Mouse (Mus musculus) thymus, adult 18-20 months (tissue): Measurements from ENCODE around the gene Reln.

Source experiments
- DNase-seq, 2 experiments: peaks; one replicate each; pipeline ENCODE4 v3.0.0; 2022; ENCODE audit warnings: mixed read lengths in 2 of 2

The Reln gene

DNA sequence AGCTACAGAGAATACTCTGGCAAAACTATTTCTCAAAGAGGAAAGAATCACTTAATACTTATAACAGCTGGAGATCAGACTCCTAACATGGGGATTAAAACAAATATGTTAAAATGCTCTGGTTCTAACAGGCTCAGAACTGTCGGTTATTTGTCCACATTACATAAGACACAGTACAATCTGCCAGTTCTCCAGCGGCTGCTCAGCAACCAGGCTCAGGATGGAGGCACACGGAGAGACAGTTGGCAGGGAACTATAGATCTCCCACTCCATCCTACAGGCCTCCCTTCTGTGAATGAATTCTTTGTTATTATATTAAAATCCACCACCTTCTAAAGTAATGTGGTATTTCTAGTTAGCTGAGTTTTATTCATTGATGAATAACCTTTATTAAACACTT, 37.4 kb downstream of the Reln start:
- no peak for DNase-seq

DNA sequence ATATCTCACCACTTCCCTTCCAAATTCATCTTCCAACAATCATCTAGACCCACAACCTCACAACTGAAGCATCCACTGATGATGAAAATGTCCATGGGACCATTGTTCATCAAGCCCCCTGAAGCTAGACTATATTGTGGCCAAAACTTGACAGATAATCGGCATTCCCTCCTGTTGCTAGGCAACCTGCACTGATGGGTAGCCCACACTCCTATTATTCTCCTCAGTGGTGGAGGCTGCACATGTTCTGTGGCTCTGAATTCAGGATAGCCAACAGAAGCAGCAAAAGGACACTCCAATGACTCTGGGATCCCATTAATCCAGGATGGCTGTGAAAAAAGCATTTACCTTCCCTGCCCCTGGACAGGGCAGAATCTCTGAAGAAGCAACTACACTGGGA, 40.8 kb downstream of the Reln start:
- no peak for DNase-seq

DNA sequence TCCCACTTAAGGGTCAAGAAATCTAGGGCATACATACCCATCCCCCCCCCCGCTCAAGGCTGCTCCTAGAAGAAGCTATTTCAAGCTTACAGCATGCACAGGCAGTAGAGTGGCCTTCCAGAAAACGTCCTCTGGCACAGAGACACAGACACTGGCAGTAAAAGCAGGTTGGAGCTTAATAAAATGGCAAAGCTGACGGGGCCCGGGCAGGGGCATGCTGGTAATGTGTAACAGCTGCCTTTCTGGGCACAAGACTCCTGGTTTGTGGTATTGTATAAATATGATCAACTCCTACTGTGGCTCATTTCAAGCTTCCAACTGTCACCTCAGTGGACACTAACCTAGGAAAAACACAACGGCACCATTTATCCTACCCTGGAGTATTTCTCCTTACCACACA, 42.2 kb downstream of the Reln start:
- no peak for DNase-seq

DNA sequence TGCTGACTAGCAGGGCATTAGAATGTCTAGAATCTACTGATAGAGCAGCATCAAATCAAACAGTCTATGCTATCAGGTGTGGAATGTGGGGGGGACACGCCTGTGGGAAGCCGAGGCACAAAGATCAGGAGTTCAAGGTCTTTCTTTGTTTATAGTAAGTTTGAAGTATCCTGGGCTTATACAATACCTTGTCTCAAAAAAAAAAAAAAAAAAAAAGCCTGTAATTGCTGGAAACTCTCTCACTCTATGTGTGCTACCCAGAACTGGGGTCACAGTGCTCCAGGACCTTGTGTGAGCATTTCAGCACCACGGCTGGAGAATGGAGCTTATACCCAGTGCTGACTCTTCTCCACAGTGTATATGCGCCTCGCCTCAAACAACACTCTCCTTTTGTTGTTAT, 43.7 kb downstream of the Reln start:
- no peak for DNase-seq

DNA sequence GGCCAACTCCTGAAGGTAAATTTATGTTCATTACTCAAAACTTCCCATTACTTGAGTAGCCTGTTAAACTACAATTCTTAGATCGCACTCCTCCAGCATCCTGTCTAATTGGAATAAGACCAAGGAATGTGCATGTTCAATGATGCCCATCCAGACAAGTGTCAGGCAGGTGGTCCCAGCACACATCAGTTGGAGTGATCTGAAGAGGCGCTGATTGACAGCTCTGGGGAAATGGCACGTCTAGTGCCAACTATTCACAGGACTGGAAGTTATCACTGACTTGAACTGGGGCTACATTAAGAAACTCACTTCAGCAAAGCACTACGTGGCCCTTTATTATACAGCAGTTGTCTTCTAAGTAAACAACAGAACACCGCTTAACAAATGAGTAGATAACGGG, 44.5 kb downstream of the Reln start:
- no peak for DNase-seq

DNA sequence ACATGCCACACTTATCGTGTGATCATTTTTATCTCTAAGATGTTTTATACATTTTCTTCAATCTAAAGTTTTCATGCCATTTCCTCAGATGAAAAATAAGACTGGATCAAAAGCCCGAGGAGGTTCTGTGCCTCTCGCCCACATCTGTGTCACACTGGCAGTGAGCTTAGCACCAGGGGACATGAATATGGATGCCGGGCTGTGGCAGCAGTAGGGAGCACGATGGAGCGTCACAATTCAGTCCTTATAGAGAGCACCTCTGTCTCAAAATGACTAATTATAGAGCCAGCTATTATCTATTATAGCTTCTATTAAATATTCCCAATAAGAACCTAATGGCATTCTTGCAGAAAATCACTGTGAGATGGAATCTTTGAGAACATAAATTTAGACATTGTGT, 49.3 kb downstream of the Reln start:
- DNase-seq: no peak

DNA sequence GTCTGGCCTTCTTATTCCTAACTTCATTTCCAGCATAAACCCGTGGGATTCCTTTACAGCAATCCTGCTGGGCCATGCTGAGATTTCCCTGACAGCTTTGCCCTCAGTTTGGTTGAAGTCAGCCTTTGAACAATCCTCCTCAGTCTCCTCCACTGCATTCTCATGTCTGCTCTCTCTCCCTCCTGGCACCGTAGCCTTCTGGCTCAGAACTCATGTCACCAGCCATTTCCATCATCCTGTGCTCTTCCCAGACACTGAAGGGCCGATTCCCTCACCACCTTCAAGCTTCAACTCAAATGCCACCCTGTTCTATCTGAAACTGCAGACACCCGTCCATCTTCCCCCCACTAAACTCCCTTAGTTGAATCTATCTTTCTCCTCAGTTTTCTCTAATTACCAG, 53.1 kb downstream of the Reln start:
- DNase-seq: no peak

DNA sequence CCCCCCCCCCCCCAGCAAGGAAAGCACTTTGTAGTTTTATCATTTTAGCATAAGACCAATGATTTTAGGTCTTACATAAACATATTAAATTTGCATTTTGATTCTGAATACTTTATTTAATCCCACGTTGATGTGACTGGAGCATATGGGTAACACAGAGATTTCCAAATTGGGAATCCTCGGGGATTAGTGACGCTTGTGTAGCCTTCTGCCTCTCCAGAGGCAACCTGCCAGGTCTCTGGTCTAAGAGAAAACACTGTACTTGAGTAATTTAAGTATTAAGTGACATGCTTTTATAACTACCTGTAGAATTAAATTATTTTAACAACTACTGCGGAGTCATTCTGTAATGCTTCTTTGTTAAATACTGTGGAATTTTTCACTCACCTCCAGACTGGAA, 59.1 kb downstream of the Reln start:
- no peak for DNase-seq

DNA sequence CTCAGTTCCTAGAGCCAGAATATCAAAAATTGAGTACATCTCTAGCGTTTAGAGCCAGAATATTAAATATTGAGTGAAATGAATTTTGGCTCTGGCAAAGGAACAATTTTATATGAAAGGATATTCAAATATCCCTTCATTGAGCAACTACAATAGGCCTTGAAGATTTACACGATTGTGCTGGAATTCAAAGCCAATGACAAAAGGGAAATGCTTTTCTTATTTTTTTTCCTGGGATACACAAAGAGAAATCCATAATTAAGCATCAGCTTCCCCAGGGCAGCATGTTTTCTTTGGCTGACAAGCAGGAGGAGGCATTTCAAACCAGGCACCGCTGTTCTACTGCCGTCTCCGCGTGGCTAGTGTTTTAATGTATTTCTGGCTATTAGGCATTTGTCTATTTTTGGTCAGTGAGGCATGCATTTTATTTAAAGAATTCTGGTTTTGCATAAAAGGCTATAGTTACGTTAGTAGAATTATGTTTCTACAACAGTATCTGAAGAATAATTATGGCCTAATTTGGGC, 62.3 kb downstream of the Reln start:
- no peak for DNase-seq

DNA sequence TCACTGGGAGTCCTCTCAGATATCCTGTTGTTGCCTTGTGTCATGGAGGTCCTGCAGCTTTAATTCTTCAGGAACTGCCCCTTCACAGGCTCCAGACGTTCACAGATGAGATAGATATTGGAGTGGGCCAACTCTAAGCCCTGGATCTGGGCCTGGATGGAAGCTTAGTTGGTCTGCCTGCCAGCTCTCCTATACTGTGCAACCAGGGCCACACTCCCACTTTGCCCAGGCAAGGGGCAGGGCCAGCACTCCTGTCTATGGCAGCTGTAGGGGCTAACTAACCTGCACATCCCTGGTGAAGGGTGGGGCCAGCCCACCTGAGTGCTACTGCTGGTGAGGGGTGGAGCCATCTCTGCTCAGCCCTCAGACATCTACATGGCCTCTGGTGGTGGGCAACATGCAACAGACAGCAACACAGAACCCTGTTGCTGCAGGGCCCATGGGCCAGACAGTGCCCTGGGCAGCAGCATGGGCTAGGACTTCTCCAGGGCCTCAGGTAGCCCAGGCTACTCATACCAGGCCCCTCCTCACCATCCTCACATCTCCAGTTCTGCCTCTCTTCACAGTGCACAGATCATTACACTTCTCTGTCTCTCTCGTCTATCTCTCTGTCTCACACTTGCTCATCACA, 63.9 kb downstream of the Reln start:
- no peak for DNase-seq

DNA sequence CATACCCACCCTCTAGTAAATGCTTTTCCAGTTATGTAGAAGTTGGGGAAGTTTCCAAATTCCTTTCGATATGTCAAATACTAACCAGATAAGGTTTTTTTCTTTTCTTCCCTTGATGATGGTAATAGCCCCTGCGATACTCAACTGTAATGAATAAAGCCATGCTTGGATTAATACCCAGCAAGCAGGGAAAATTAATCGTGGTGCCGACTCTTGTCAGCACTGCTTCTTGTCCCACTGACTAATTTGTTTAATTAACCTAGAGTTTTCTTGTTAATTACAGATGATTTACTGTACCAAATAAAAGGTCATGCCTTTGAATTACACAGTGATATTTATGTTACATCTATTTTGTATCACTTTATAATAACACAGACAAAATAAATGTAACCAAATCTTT, 65.3 kb downstream of the Reln start:
- DNase-seq: no peak

DNA sequence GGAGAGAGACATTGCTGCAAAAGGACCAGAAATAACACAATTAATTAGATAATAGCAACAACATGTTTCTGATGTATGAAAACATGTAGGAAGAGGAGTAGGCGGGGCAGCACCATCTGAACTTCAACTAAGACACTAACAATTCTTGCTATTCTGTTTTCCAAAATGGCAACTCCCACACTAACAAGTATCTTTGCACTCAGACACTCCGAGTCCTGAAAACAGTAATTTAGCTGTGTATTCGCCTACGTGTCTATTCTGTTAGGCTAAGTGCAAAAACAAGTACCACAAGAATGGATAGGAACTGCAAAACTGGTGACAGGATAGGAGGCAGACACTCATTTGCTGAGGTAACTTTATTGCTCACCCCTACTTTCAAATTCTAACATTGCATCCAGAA, 70.4 kb downstream of the Reln start:
- DNase-seq: no peak

DNA sequence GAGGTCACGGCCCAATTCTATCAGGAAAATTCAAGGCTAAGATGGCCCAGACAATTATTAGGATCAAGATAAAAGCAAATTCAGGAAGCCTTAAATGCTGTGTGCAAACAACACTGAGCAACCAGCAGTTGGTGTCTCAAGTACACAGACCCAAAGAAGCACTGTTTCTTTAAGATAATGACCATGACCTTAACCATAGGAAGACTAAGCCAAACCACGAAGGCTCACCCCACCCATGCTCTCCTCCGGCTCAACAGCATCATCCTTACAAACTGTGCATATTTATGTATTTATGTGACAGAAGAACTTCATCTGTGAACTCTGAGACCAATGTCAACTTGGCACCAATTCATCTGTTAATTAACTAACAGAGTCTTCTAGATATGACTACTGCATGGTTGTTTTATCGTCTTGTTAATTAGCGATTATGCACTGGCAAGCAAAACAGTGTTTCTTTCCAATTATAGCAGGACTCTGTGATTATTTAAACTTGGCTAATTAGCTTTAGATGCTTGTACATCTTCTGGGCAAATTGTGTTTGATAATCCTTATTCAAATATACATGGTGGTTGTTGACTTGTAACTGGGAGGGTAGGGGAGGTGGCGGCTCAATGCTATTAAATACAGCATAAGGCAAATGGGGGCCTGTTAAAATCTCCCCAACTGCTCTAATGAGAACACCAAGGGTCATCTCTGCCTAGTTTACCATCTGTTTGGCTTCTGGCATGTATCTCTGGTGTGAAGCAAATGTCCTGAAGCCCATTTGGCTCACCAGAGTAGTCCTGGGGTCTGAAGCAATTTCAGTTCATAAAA, 77.8 kb downstream of the Reln start:
- no peak for DNase-seq

DNA sequence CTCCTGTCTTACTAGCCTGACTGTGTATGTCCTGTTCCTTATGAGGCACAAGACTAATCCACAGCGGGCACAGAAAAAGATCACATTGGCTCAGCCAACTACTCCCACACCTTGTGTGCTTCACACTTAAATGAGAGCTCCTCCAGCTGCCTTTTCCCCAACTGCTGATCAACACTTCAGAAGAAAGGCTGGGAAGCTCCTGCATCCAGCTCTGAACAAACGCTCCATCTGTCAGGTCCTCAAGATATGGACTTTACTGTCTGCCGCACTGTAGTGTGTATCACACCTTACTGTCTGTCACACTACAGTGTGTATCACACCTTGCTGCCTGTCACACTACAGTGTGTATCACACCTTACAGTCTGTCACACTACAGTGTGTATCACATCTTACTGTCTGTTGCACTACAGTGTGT, 82.1 kb downstream of the Reln start:
- no peak for DNase-seq

DNA sequence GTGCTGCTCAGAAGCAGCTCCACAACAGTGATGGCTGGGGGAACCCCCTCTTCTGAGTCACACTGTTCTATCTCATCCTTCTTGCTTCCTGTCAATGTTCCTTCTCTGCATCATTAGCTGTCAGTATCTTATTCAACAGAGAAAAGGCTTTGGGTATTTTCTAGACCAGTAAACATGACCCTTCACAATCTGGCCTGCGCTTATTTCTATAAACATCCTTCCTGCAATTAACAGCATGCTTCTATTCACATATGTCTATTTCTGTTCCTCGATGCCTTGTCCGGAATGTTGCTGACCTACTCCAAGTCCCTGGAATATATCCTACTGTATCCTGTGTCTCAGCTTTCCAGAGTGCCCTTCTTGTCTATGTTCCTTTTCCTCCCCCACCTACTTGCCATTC, 89.2 kb downstream of the Reln start:
- no peak for DNase-seq

DNA sequence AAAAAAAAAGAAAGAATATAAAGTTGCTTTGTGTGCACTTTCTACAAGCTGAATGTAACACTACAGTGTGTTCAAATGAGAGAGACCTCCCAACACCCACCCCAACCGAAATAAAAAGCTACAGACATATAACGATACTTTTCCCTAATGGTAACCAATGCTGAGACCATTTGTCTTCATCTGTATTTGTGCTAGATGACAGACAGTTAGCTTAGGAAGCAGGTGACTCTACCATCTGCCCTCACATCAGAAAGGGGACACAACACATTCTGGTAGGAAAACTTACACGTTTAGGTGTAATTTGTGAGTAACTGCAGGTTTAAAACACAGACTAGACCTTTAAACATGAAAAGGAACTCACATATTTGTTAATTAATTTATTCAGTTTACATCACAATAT, 90.6 kb downstream of the Reln start:
- no peak for DNase-seq

DNA sequence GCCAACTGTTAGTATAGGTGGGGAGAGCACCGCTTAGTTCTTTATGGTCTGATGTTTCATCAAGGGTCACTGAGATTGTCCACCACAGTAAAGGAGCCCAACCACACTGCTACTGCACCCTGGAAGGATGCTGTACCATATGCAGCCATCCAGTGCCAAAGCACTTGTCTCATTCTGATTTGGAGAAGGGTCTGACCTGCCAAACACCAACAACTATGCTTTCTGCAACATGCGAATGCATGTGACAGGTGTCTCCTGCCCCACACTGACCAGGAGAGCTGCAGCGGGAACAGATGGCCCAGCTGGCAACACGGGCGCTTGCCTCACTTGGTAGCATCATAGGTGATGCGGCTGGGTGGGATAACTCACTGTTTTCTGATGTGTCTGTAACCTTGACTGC, 91.2 kb downstream of the Reln start:
- DNase-seq: no peak

DNA sequence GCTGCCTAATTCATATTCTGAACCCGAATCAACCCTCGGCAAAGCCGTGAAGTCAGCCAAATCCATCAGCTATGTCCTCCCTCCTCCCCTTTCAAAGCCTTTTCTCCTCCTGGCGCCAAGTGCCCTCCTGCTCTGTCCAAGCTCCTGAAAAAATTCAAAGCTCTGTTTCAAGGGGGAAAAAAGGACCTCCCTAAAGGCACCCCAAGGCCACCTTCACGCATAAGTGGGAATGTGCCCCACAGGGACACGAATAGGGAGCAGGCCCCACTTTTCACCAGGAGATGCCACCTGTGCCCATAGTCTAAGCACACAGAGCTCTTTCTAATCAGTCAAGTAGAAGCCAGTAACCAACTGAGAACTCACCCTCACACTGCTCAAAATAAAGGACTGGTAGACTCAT, 96.7 kb downstream of the Reln start:
- no peak for DNase-seq

DNA sequence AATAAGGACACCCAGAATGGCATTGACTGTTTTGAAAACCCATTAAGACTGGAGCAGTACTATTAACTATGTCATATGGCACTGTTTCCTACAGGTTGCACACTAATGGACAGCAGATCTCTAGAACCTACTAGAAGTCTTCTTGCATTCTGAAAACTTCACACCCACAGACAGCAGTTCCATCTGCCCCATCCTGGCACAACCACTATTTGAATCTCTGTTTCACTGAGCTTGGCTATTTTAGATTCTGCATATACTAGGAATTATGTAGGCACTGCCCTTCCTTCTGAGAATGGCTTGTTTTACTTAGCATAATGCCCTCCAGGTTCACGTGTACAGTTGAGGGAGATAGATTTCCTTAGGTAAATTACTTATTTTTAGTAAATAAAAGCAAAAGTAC, 99.4 kb downstream of the Reln start:
- DNase-seq: no peak

DNA sequence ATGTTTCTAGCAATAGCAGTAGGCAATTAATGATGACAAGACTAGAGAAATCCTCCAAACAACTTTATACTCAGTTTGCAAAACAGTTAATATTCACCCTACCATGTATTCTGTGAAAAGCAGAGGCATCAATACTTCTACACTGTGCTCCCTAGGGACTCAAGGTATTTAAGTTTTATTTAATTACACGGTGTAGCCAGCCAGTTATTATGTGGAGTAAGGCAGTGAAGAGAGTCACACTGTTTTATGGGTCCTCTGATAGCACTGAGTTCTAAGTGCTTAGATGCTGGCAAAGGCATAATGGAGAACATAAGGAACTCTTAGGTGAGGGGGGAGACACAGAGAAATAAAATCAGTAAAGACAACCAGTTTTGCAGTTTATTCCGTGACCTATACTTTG, 101.0 kb downstream of the Reln start:
- no peak for DNase-seq

DNA sequence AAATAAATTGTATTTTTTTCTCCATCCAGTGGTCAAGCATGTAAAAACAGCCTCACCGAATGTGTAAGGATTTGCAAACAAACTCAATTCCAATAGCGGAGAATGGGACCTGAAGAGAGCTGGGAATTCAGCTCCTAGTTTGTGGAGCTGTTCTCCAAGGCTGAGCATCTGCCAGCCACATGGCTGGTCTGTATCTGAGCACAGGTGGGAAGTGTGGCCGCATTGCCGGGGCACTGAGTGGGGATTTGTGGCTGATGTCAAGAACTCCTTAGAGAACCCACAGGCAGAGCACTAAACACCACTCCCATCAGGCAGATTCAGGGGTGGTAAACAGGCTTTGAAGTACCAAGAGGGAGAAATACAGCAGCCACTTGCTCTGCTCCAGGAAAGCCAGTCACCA, 102.9 kb downstream of the Reln start:
- no peak for DNase-seq

DNA sequence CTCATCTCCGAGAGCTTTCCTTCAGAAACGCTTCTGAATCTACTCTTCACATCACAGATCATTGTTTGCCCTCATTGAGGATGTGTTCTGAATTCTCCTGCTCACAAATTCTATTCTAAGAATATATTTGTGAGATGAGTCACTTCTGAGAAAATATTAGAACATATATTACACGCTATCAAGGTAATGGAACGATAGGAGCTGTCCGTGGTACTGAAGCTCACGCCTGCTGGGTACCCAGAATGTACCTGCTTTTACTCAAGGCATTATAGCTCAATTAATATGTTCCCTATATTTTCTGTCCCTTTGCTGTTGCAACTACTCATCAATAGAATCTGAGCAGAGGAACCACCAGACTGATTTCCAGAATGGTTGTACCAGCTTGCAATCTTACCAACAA, 107.7 kb downstream of the Reln start:
- no peak for DNase-seq

DNA sequence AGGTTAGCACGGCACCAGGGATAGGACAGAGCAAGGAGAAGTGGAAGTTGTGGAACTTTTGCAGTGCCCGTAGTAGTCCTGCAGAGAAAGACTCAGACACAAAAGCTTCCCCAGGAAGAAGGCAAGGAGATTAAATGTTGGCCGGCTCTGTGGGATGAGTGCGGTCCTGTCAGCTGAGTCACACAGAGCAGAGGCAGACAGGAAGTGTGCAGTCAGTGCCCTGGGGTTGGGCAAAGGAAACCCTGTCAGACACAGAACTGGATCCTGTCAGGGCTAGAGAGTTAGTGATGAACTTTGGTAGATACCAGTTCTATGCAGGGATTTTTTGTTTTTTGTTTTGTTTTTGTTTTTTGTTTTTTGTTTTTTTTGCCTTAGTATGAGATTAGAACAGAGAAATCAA, 120.0 kb downstream of the Reln start:
- no peak for DNase-seq

DNA sequence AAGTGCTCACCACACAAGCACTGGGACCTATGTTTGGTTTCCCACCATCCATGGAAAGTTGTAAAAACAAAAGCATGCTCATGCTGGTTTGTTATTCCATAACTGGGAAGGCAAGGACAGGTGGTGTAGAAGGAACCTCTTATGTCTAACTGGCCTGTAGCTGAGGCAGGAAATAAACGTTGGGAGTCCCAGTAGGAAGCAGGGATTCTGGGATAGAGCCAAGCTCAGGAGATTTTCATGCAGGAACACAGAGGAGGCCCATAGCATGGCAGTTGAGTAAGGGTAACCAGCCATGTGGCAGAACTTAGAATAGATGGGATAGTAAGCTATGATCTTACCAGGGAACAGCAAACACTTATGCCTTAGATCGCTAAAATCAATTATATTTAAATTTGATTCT, 120.6 kb downstream of the Reln start:
- no peak for DNase-seq
